ENCODE assay signal across 18 mouse cellular contexts in the genomic region with DNA sequence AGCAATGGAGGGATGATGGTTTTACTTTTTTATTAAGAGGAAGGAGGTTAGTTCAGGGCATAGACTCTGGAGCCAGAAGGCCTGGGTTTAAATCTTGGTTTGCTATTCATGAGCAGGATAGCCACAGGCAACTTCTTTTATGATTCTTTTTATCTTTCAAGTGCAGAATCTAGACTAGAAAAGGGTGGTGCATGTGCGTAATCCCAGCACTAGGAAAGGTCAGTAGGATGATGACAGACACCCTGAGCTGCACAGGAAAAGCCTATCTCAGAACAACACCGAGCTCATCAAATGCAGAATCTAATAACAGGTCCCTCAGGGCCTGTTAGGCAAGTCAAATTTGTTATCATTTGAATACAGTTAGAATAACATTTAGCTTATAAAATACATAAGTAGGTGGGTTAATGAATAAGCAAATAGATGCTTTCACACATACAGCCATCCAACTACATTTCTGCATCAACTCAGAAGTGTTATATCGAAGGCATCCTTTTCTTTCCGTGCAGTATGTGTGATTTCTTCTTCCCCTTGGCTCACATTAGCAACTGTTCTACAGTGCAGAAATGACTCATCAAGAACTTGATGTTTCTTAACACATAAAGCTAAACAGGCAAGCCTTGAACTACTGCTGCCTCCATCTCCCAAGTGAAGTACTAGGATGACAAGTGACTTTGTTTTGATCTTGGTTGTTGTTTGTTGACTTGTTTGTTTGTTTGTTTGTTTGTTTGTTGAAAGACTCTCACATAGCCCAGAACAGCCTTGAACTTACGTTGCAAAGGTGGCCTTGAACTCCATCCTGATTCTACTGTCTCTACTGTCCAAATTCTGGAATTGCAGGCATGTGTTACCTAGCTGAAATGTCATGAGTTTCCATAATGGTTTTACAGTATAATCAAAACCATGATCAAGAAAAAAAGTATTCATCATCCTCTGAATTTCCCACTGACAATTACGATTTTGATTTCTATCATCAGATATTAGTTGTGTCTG. TPM values are rescaled to one million over a fixed set of nuclear protein-coding genes. Genes with fewer than 3 reads are reported as not detected.
A peak's percentile ranks its signal among the peaks of the same experiment; 100 is the strongest.
DNase-seq lines count a peak whose midpoint lies in the region; ATAC-seq and TF ChIP-seq lines count a peak whose summit lies in the region.
"Had no signal": no experiment of that assay in that cellular context is flagged by ENCODE, and none has a peak within 500 bp of the region (broad histone marks: within the 10 kb centered on the region; RNA-seq: fewer than 3 reads in every experiment).

No protein-coding gene starts in this region.

- H3K4me1 ChIP-seq in midbrain, embryonic 14.5 days (ENCODE audit: control insufficient read depth, insufficient read depth, low read length): no peaks in the 10 kb centered on the region
- H3K4me1 ChIP-seq in midbrain, embryonic 11.5 days (ENCODE audit: control insufficient read depth, insufficient read depth, low read length): no peaks in the 10 kb centered on the region
- H3K4me1 ChIP-seq in stomach, postnatal 0 days (replicated peaks; ENCODE audit: control insufficient read depth, insufficient read depth): no peaks in the 10 kb centered on the region
- H3K4me1 ChIP-seq in kidney, embryonic 14.5 days (ENCODE audit: control insufficient read depth, insufficient read depth, low read length): no peaks in the 10 kb centered on the region
- H3K4me1 ChIP-seq: hindbrain, embryonic 12.5 days; neural tube, embryonic 13.5 days had no signal

- no peak overlapping the region for H3K4me3 ChIP-seq in midbrain, embryonic 14.5 days (replicated peaks; ENCODE audit: low read depth, low read length)
- no peak overlapping the region for H3K4me3 ChIP-seq in midbrain, embryonic 11.5 days (ENCODE audit: low read depth, low read length)
- H3K4me3 ChIP-seq in stomach, postnatal 0 days (ENCODE audit: low read depth, low read length): no peak overlapping the region
- H3K4me3 ChIP-seq in kidney, embryonic 14.5 days (ENCODE audit: low read length): no peak overlapping the region
- H3K4me3 ChIP-seq: hindbrain, embryonic 12.5 days; liver, embryonic 15.5 days; neural tube, embryonic 13.5 days had no signal

- peak; percentile 26 for DNase-seq in midbrain, embryonic 14.5 days
- no peak for DNase-seq in midbrain, embryonic 11.5 days (ENCODE audit: low spot score, missing footprints)
- peak; percentile 35 for DNase-seq in brain, embryonic 14.5 days (ENCODE audit: low read depth)
- no peak for DNase-seq in stomach, postnatal 0 days (ENCODE audit: low spot score)
- DNase-seq in urinary bladder, postnatal 10 days (ENCODE audit: low spot score): no peak
- DNase-seq: cerebellum, adult 9-11 months; heart, postnatal 10 days; kidney, adult 8-10 months; kidney, postnatal 36 days; thymus, postnatal 4 days had no signal

- TF ChIP-seq EP300 in stomach, postnatal 0 days (optimal IDR thresholded peaks at IDR 0.05): no peak

- no peaks in the 10 kb centered on the region for H3K36me3 ChIP-seq in midbrain, embryonic 14.5 days (ENCODE audit: control insufficient read depth, insufficient read depth, low read length)
- no peaks in the 10 kb centered on the region for H3K36me3 ChIP-seq in midbrain, embryonic 11.5 days (ENCODE audit: control insufficient read depth, insufficient read depth, low read length)
- no peaks in the 10 kb centered on the region for H3K36me3 ChIP-seq in stomach, postnatal 0 days (ENCODE audit: control insufficient read depth, insufficient read depth, low read length)
- H3K36me3 ChIP-seq in kidney, embryonic 14.5 days (ENCODE audit: control insufficient read depth, insufficient read depth, low read length): no peaks in the 10 kb centered on the region
- H3K36me3 ChIP-seq: hindbrain, embryonic 12.5 days; liver, embryonic 15.5 days; neural tube, embryonic 13.5 days had no signal

- H3K9me3 ChIP-seq in midbrain, embryonic 14.5 days (ENCODE audit: control insufficient read depth, low read length): no peaks in the 10 kb centered on the region
- no peaks in the 10 kb centered on the region for H3K9me3 ChIP-seq in midbrain, embryonic 11.5 days (ENCODE audit: control insufficient read depth, low read length)
- H3K9me3 ChIP-seq in stomach, postnatal 0 days (ENCODE audit: control insufficient read depth, low read length): no peaks in the 10 kb centered on the region
- no peaks in the 10 kb centered on the region for H3K9me3 ChIP-seq in kidney, embryonic 14.5 days (ENCODE audit: control insufficient read depth, low read length)
- H3K9me3 ChIP-seq: hindbrain, embryonic 12.5 days; liver, embryonic 15.5 days; neural tube, embryonic 13.5 days had no signal

- H3K9ac ChIP-seq in midbrain, embryonic 14.5 days (replicated peaks; ENCODE audit: low read length): no peak overlapping the region
- no peak overlapping the region for H3K9ac ChIP-seq in midbrain, embryonic 11.5 days (ENCODE audit: low read length)
- no peak overlapping the region for H3K9ac ChIP-seq in stomach, postnatal 0 days (ENCODE audit: low read length)
- H3K9ac ChIP-seq in kidney, embryonic 14.5 days (ENCODE audit: low read depth, low read length): no peak overlapping the region
- H3K9ac ChIP-seq: hindbrain, embryonic 12.5 days; liver, embryonic 15.5 days; neural tube, embryonic 13.5 days had no signal

- no peak overlapping the region for H3K4me2 ChIP-seq in midbrain, embryonic 14.5 days (ENCODE audit: low read length)
- no peak overlapping the region for H3K4me2 ChIP-seq in midbrain, embryonic 11.5 days
- H3K4me2 ChIP-seq in stomach, postnatal 0 days (replicated peaks; ENCODE audit: low read depth): no peak overlapping the region
- no peak overlapping the region for H3K4me2 ChIP-seq in kidney, embryonic 14.5 days (replicated peaks; ENCODE audit: low read depth, low read length)
- H3K4me2 ChIP-seq: heart, embryonic 11.5 days; hindbrain, embryonic 12.5 days; liver, embryonic 15.5 days; neural tube, embryonic 13.5 days had no signal

- peak; percentile 53; the same call in 1 of the 2 replicates for ATAC-seq in midbrain, embryonic 14.5 days (ENCODE audit: low FRiP score, low TSS enrichment)
- no peak for ATAC-seq in midbrain, embryonic 11.5 days (ENCODE audit: low FRiP score)
- ATAC-seq in CD4-positive, CD25-positive, alpha-beta regulatory T cell, adult 4 months: peak; percentile 36
- ATAC-seq in stomach, postnatal 0 days (ENCODE audit: low FRiP score, low TSS enrichment): no peak
- ATAC-seq in kidney, embryonic 14.5 days (ENCODE audit: low FRiP score, low TSS enrichment): no peak
- ATAC-seq: forebrain, embryonic 14.5 days; lung, postnatal 0 days had no signal

- no peak overlapping the region for H3K27ac ChIP-seq in midbrain, embryonic 14.5 days (replicated peaks; ENCODE audit: low read depth, low read length)
- H3K27ac ChIP-seq in midbrain, embryonic 11.5 days (ENCODE audit: low read depth, low read length): no peak overlapping the region
- no peak overlapping the region for H3K27ac ChIP-seq in stomach, postnatal 0 days (replicated peaks)
- no peak overlapping the region for H3K27ac ChIP-seq in kidney, embryonic 14.5 days (ENCODE audit: low read depth, low read length)
- H3K27ac ChIP-seq: hindbrain, embryonic 12.5 days; liver, embryonic 15.5 days; neural tube, embryonic 13.5 days had no signal

- TF ChIP-seq POLR2A in brain, embryonic 14.5 days (IDR thresholded peaks at IDR 0.05; ENCODE audit: borderline replicate concordance, extremely low read depth, insufficient read depth, insufficient read length, poor library complexity, severe bottlenecking): no peak

- H3K27me3 ChIP-seq in midbrain, embryonic 14.5 days (ENCODE audit: control insufficient read depth, insufficient read depth, low read length): no peaks in the 10 kb centered on the region
- no peaks in the 10 kb centered on the region for H3K27me3 ChIP-seq in midbrain, embryonic 11.5 days (ENCODE audit: control insufficient read depth, insufficient read depth, low read length)
- no peaks in the 10 kb centered on the region for H3K27me3 ChIP-seq in stomach, postnatal 0 days (ENCODE audit: control insufficient read depth, insufficient read depth, low read length)
- no peaks in the 10 kb centered on the region for H3K27me3 ChIP-seq in kidney, embryonic 14.5 days (ENCODE audit: control insufficient read depth, insufficient read depth, low read length)
- H3K27me3 ChIP-seq: hindbrain, embryonic 12.5 days; liver, embryonic 15.5 days; neural tube, embryonic 13.5 days had no signal

- no peak for TF ChIP-seq CTCF in brain, embryonic 14.5 days (IDR thresholded peaks at IDR 0.05; ENCODE audit: borderline replicate concordance, extremely low read depth, insufficient read depth, insufficient read length)
- TF ChIP-seq CTCF in stomach, postnatal 0 days (IDR thresholded peaks at IDR 0.05; ENCODE audit: low read depth): 0 out of 2 replicates have a peak, but pooled peaks have one; percentile 5

- WGBS in midbrain, embryonic 14.5 days: 77% methylated on average over 6 of the region's 6 CpGs
- WGBS in midbrain, embryonic 11.5 days: 91% methylated on average over 6 of the region's 6 CpGs
- 85% methylated on average over 6 of the region's 6 CpGs for WGBS in stomach, postnatal 0 days
- WGBS in kidney, embryonic 14.5 days: 85% methylated on average over 6 of the region's 6 CpGs

RNA-seq across cellular contexts. Expression of a gene that starts 39.0 kb away (rescaled TPM):
- 26.1 and 32.2 TPM in 2 replicates for polyA plus RNA-seq in midbrain, embryonic 14.5 days (2014; fragmentation: Nextera tagmentation; extraction: Ambion mirVana)
- 16.6 and 17.9 TPM in 2 replicates for polyA plus RNA-seq in midbrain, embryonic 11.5 days (2014; fragmentation: Nextera tagmentation; extraction: Ambion mirVana)
- 100 to 1,000 TPM; 195 to 238 TPM for polyA plus RNA-seq in CD4-positive, CD25-positive, alpha-beta regulatory T cell, adult 4 months (2017; shearing (Covaris generic))
- 27.6 and 29.8 TPM in 2 replicates for polyA plus RNA-seq in brain, embryonic 14.5 days (2012; rRNA removed)
- 6.6 and 6.7 TPM in 2 replicates for polyA plus RNA-seq in stomach, postnatal 0 days (2015; fragmentation: Nextera tagmentation; extraction: Ambion mirVana)
- 10.4 and 11.1 TPM in 2 replicates for polyA plus RNA-seq in kidney, embryonic 14.5 days (2014; fragmentation: Nextera tagmentation; extraction: Ambion mirVana)

Comparison
In these comparisons a context has a peak if more than half of its experiments do, and no peak if none do; other contexts are left out.
1. ATAC-seq: peak in midbrain, embryonic 14.5 days (single experiment) and CD4-positive, CD25-positive, alpha-beta regulatory T cell, adult 4 months (single experiment); none in midbrain, embryonic 11.5 days (single experiment), stomach, postnatal 0 days (single experiment) and kidney, embryonic 14.5 days (single experiment).
2. DNase-seq: peak in midbrain, embryonic 14.5 days (single experiment) and brain, embryonic 14.5 days (single experiment); none in midbrain, embryonic 11.5 days (single experiment), stomach, postnatal 0 days (single experiment) and urinary bladder, postnatal 10 days (single experiment).